In the genomic region with DNA sequence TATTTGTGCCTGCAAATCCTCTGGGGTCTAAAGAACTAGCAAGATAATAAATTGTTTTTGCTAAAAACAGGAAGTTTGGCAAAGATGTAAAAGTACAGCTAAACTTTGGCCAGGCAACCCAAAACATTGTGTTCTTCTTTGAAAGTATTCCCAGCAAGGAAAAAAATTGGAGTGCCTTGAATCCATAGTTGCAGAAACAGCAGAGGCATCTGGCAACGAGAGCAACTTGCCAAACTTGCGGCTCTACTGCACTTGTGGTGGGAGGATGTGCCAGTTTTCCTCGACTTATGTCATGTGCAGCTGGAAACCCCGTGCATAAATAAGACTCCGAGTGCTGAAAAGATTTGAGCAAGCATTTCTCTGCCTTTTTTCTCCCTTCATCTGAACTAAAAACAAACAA, we compare ENCODE assay signal across 9 mouse cellular contexts.
DNase-seq lines count a peak whose midpoint lies in the region; ATAC-seq and TF ChIP-seq lines count a peak whose summit lies in the region.
"Had no signal": no experiment of that assay in that cellular context is flagged by ENCODE, and none has a peak within 500 bp of the region (broad histone marks: within the 10 kb centered on the region; RNA-seq: fewer than 3 reads in every experiment).

No protein-coding gene starts in this region.

- H3K27me3 ChIP-seq in hindbrain, postnatal 0 days (ENCODE audit: insufficient read depth, low read length): no peaks in the 10 kb centered on the region
- H3K27me3 ChIP-seq in hindbrain, embryonic 11.5 days (ENCODE audit: control insufficient read depth, insufficient read depth, low read length): no peaks in the 10 kb centered on the region
- no peaks in the 10 kb centered on the region for H3K27me3 ChIP-seq in heart, postnatal 0 days (ENCODE audit: control insufficient read depth, insufficient read depth, low read length)
- no peaks in the 10 kb centered on the region for H3K27me3 ChIP-seq in midbrain, embryonic 15.5 days (replicated peaks)
- H3K27me3 ChIP-seq in liver, postnatal 0 days (ENCODE audit: insufficient read depth, low read length): no peaks in the 10 kb centered on the region
- H3K27me3 ChIP-seq: embryonic facial prominence, embryonic 12.5 days had no signal

- DNase-seq in hindbrain, postnatal 0 days (ENCODE audit: low spot score): peak; percentile 85
- DNase-seq in hindbrain, embryonic 11.5 days (ENCODE audit: low spot score): no peak
- peak; percentile 46 to 65 for DNase-seq in cerebellum, postnatal 10 days
- DNase-seq in heart, postnatal 0 days (ENCODE audit: low spot score): peak; percentile 30
- DNase-seq in layer of hippocampus, postnatal 36 days: peak; percentile 47 to 50
- no peak for DNase-seq in liver, postnatal 0 days

- 0 out of 2 replicates have a peak overlapping the region, but pooled peaks have one; percentile 36 for H3K27ac ChIP-seq in hindbrain, postnatal 0 days
- no peak overlapping the region for H3K27ac ChIP-seq in hindbrain, embryonic 11.5 days (ENCODE audit: low read depth, low read length)
- H3K27ac ChIP-seq in heart, postnatal 0 days (ENCODE audit: low read depth): peak overlapping the region; percentile 5; the same call in 1 of the 2 replicates
- no peak overlapping the region for H3K27ac ChIP-seq in midbrain, embryonic 15.5 days
- no peak overlapping the region for H3K27ac ChIP-seq in liver, postnatal 0 days (ENCODE audit: low read depth)

- no peak overlapping the region for H3K9ac ChIP-seq in hindbrain, postnatal 0 days (replicated peaks; ENCODE audit: low read length)
- no peak overlapping the region for H3K9ac ChIP-seq in hindbrain, embryonic 11.5 days (ENCODE audit: low read depth, low read length)
- H3K9ac ChIP-seq in heart, postnatal 0 days (replicated peaks; ENCODE audit: low read depth, low read length): no peak overlapping the region
- no peak overlapping the region for H3K9ac ChIP-seq in midbrain, embryonic 15.5 days
- H3K9ac ChIP-seq in liver, postnatal 0 days (replicated peaks): no peak overlapping the region
- H3K9ac ChIP-seq: embryonic facial prominence, embryonic 12.5 days had no signal

- H3K4me2 ChIP-seq in hindbrain, postnatal 0 days (ENCODE audit: low read depth, low read length): peak overlapping the region; percentile 40
- no peak overlapping the region for H3K4me2 ChIP-seq in hindbrain, embryonic 11.5 days (replicated peaks; ENCODE audit: low read depth, low read length)
- H3K4me2 ChIP-seq in heart, postnatal 0 days (ENCODE audit: low read depth, low read length): no peak overlapping the region
- peak overlapping the region; percentile 12; the same call in 1 of the 2 replicates for H3K4me2 ChIP-seq in midbrain, embryonic 15.5 days
- no peak overlapping the region for H3K4me2 ChIP-seq in liver, postnatal 0 days (ENCODE audit: low read depth, low read length)

- H3K36me3 ChIP-seq in hindbrain, postnatal 0 days (ENCODE audit: insufficient read depth, low read length): no peaks in the 10 kb centered on the region
- H3K36me3 ChIP-seq in hindbrain, embryonic 11.5 days (ENCODE audit: control insufficient read depth, insufficient read depth, low read length): no peaks in the 10 kb centered on the region
- H3K36me3 ChIP-seq in heart, postnatal 0 days (replicated peaks; ENCODE audit: control insufficient read depth, insufficient read depth, low read length): no peaks in the 10 kb centered on the region
- no peaks in the 10 kb centered on the region for H3K36me3 ChIP-seq in midbrain, embryonic 15.5 days (replicated peaks)
- H3K36me3 ChIP-seq in liver, postnatal 0 days (replicated peaks; ENCODE audit: insufficient read depth, low read length): no peaks in the 10 kb centered on the region
- H3K36me3 ChIP-seq: embryonic facial prominence, embryonic 12.5 days had no signal

- H3K4me1 ChIP-seq in hindbrain, postnatal 0 days (ENCODE audit: insufficient read depth, low read length): peaks cover 15% of the 10 kb centered on the region; the same call in 1 of the 2 replicates
- no peaks in the 10 kb centered on the region for H3K4me1 ChIP-seq in hindbrain, embryonic 11.5 days (replicated peaks; ENCODE audit: control insufficient read depth, insufficient read depth, low read length)
- 0 out of 2 replicates have a peak, but pooled peaks cover 5% of the 10 kb centered on the region for H3K4me1 ChIP-seq in heart, postnatal 0 days (ENCODE audit: control insufficient read depth, insufficient read depth)
- peaks cover 8% of the 10 kb centered on the region for H3K4me1 ChIP-seq in midbrain, embryonic 15.5 days
- no peaks in the 10 kb centered on the region for H3K4me1 ChIP-seq in liver, postnatal 0 days (ENCODE audit: insufficient read depth)

- H3K9me3 ChIP-seq in hindbrain, postnatal 0 days (ENCODE audit: low read length): no peaks in the 10 kb centered on the region
- no peaks in the 10 kb centered on the region for H3K9me3 ChIP-seq in hindbrain, embryonic 11.5 days (ENCODE audit: control insufficient read depth, low read length)
- H3K9me3 ChIP-seq in heart, postnatal 0 days (replicated peaks; ENCODE audit: control insufficient read depth, low read length): no peaks in the 10 kb centered on the region
- H3K9me3 ChIP-seq in midbrain, embryonic 15.5 days: no peaks in the 10 kb centered on the region
- H3K9me3 ChIP-seq in liver, postnatal 0 days (ENCODE audit: low read length): no peaks in the 10 kb centered on the region
- H3K9me3 ChIP-seq: embryonic facial prominence, embryonic 12.5 days had no signal

- no peak overlapping the region for H3K4me3 ChIP-seq in hindbrain, postnatal 0 days (ENCODE audit: low read length)
- H3K4me3 ChIP-seq in hindbrain, embryonic 11.5 days (ENCODE audit: low read depth, low read length): no peak overlapping the region
- no peak overlapping the region for H3K4me3 ChIP-seq in heart, postnatal 0 days (ENCODE audit: low read depth, low read length)
- no peak overlapping the region for H3K4me3 ChIP-seq in midbrain, embryonic 15.5 days
- H3K4me3 ChIP-seq in liver, postnatal 0 days (ENCODE audit: low read depth, low read length): no peak overlapping the region
- H3K4me3 ChIP-seq: embryonic facial prominence, embryonic 12.5 days had no signal

- WGBS in hindbrain, postnatal 0 days: 18% methylated on average over 5 of the region's 5 CpGs
- 51% methylated on average over 5 of the region's 5 CpGs for WGBS in hindbrain, embryonic 11.5 days
- 27% methylated on average over 5 of the region's 5 CpGs for WGBS in heart, postnatal 0 days
- WGBS in midbrain, embryonic 15.5 days: 16% methylated on average over 5 of the region's 5 CpGs
- WGBS in liver, postnatal 0 days (ENCODE audit: insufficient replicate concordance): 54% methylated on average over 5 of the region's 5 CpGs

- ATAC-seq in hindbrain, postnatal 0 days: peak; percentile 73
- ATAC-seq in hindbrain, embryonic 11.5 days (ENCODE audit: low FRiP score): no peak
- ATAC-seq in heart, postnatal 0 days (ENCODE audit: insufficient read depth, low read depth): no peak; the same call in 1 of the 2 replicates
- ATAC-seq in midbrain, embryonic 15.5 days (replicated peaks): no peak
- ATAC-seq in liver, postnatal 0 days: no peak
- no peak for ATAC-seq in granulocyte monocyte progenitor cell, adult 5-6 weeks (replicated peaks; ENCODE audit: poor library complexity, severe bottlenecking)

- no peak for TF ChIP-seq CTCF in hindbrain, postnatal 0 days (IDR thresholded peaks at IDR 0.05; ENCODE audit: low read depth)
- TF ChIP-seq CTCF in heart, postnatal 0 days (IDR thresholded peaks at IDR 0.05; ENCODE audit: low read depth): no peak
- TF ChIP-seq CTCF in liver, postnatal 0 days (IDR thresholded peaks at IDR 0.05; ENCODE audit: low read depth): no peak

- TF ChIP-seq EP300 in heart, postnatal 0 days (IDR thresholded peaks at IDR 0.05; ENCODE audit: low read depth): no peak
- TF ChIP-seq EP300 in liver, postnatal 0 days (IDR thresholded peaks at IDR 0.05; ENCODE audit: low read depth): no peak; the same call in 1 of the 2 replicates

Comparison
In these comparisons a context has a peak if more than half of its experiments do, and no peak if none do; other contexts are left out.
1. DNase-seq: peak in hindbrain, postnatal 0 days (single experiment), cerebellum, postnatal 10 days (2 of 2), heart, postnatal 0 days (single experiment) and layer of hippocampus, postnatal 36 days (2 of 2); none in hindbrain, embryonic 11.5 days (single experiment) and liver, postnatal 0 days (single experiment).
2. H3K27ac ChIP-seq: peak in hindbrain, postnatal 0 days (single experiment) and heart, postnatal 0 days (single experiment); none in hindbrain, embryonic 11.5 days (single experiment), midbrain, embryonic 15.5 days (single experiment) and liver, postnatal 0 days (single experiment).
3. H3K4me2 ChIP-seq: peak in hindbrain, postnatal 0 days (single experiment) and midbrain, embryonic 15.5 days (single experiment); none in hindbrain, embryonic 11.5 days (single experiment), heart, postnatal 0 days (single experiment) and liver, postnatal 0 days (single experiment).